Mouse (Mus musculus) E14TG2a.4 (cell line): ENCODE results near the gene Lhx5.

Experiments used
- CTCF ChIP-seq: conservative IDR thresholded peaks from 2 replicates; pipeline ENCODE4 v1.5.1; 2014; ENCODE audit warnings: low read length
- NANOG ChIP-seq: IDR thresholded peaks from 2 replicates; pipeline ENCODE4 v1.6.1; 2014; ENCODE audit warnings: borderline replicate concordance, low read length, mixed read lengths
- POU5F1 ChIP-seq: IDR thresholded peaks from 2 replicates; pipeline ENCODE4 v1.6.1; 2014; ENCODE audit warnings: low read length, borderline replicate concordance

DNA sequence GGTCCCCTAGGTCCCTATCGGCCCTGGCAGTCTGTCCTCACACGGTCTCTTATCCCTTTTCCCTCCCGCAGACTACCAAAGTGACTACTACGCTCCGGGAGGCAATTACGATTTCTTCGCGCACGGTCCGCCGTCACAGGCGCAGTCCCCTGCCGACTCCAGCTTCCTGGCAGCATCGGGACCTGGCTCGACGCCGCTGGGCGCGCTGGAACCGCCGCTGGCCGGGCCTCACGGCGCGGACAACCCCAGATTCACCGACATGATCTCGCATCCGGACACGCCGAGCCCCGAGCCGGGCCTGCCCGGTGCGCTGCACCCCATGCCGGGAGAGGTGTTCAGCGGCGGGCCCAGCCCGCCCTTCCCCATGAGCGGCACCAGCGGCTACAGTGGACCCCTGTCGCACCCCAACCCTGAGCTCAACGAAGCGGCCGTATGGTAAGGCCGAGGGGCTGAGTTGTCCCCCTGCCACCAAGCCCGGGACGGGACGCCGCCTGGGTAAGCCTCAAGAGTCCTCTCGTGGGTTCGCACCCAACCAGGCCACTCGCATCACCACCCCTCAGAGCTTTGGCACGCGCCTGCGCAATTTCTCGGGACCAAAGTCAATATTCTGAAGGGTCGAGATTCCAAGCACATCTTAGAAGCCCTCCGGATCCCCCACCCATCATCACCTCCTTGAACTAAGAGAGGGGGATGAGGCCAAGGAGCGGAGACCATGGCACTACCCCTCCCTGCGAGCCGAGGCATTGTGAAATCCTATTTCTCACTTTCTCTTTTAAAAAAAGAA is 8.6 kb downstream of the Lhx5 start:
- TF ChIP-seq CTCF (no peak), NANOG (no peak), POU5F1 (no peak)
